Comparison of ENCODE assay signal across 8 mouse cellular contexts in the genomic region with DNA sequence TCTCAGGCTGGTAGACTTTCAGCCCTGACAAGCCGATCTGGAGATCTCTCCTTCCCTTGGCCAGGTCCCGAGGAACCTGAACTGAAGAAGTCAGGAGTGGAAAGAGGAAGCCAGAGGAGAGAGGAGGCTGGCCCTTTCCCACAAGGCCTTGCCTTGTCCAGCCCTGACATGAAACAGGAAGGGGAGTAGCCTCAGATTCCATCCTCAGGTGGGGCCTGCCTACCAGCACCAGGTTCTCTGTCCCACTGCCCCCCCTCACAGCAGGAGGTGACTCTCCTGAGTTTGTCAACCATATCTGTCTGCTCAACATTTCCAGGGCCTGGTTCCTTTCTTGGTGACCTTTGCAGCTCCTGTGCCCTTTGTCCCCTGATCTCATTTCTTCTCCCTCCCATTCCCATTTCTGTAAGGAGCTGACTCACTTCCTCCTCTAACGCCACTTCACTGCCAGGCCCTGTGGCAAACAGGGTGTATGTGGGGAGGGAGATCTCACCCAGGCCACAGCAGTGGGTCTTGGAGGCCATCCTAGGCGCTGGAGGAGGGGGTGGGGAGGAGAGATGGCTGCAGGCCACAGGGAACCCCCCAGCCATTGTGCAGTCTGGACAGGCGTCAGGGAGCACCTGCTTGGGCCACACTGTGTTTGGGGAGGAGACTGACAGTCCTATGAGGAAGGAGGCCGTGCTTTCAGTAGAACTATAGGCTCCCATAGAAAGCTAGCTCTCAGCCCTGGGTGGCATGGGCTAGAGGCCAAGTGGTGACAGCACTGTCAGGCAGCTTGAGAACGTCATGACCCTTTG. TPM values are rescaled to one million over a fixed set of nuclear protein-coding genes. Genes with fewer than 3 reads are reported as not detected.
A peak's percentile ranks its signal among the peaks of the same experiment; 100 is the strongest.
DNase-seq lines count a peak whose midpoint lies in the region; ATAC-seq and TF ChIP-seq lines count a peak whose summit lies in the region.

No protein-coding gene starts in this region.

- no peak overlapping the region for H3K9ac ChIP-seq in midbrain, embryonic 12.5 days (replicated peaks)

- no peaks in the 10 kb centered on the region for H3K9me3 ChIP-seq in midbrain, embryonic 12.5 days

- no peak for DNase-seq in spleen, adult 2 months (ENCODE audit: low read depth in 1 of 2, low spot score in 2 of 2)
- no peak for DNase-seq in spleen, adult 18-20 months
- DNase-seq in cerebellum, postnatal 14 days: peak; percentile 59 to 74
- peak; percentile 68 to 71 for DNase-seq in heart, postnatal 10 days
- DNase-seq in large intestine, adult 2 months (ENCODE audit: low read depth, low spot score): peak; percentile 90
- DNase-seq in urinary bladder, postnatal 36 days (ENCODE audit: low spot score in 2 of 2): no peak
- DNase-seq in embryo, embryonic 10 days (ENCODE audit: low spot score): no peak

- no peak for TF ChIP-seq POLR2A in spleen, adult 2 months (IDR thresholded peaks at IDR 0.05; ENCODE audit: low read depth, low read length)

- H3K27me3 ChIP-seq in spleen, adult 2 months (ENCODE audit: control insufficient read depth, insufficient read depth, low read length): no peaks in the 10 kb centered on the region
- no peaks in the 10 kb centered on the region for H3K27me3 ChIP-seq in midbrain, embryonic 12.5 days

- no peak for ATAC-seq in midbrain, embryonic 12.5 days (ENCODE audit: low FRiP score, low read depth)

- 46% methylated on average over 7 of the region's 7 CpGs for WGBS in spleen, adult 2 months
- 21% methylated on average over 7 of the region's 7 CpGs for WGBS in large intestine, adult 2 months
- WGBS in midbrain, embryonic 12.5 days: 60% methylated on average over 7 of the region's 7 CpGs

- TF ChIP-seq CTCF in spleen, adult 2 months (IDR thresholded peaks at IDR 0.05; ENCODE audit: extremely low read depth, insufficient read depth, insufficient read length, insufficient replicate concordance): no peak

- no peak overlapping the region for H3K4me3 ChIP-seq in spleen, adult 2 months (ENCODE audit: extremely low read depth, insufficient read depth, insufficient read length)
- no peak overlapping the region for H3K4me3 ChIP-seq in midbrain, embryonic 12.5 days

- no peak overlapping the region for H3K4me2 ChIP-seq in midbrain, embryonic 12.5 days (replicated peaks)

- intact Hi-C loops in heart, postnatal 10 days (cut with DNase I): loop anchor here (2.0 kb wide), 1 partner anchor 19 kb away; no protein-coding TSS in a partner anchor

- H3K27ac ChIP-seq in spleen, adult 2 months (ENCODE audit: insufficient read depth, low read length): peak overlapping the region; percentile 73
- 0 out of 2 replicates have a peak overlapping the region, but pooled peaks have one; percentile 20 for H3K27ac ChIP-seq in midbrain, embryonic 12.5 days (replicated peaks)

- peaks cover 8% of the 10 kb centered on the region; the same call in 1 of the 2 replicates for H3K4me1 ChIP-seq in spleen, adult 2 months (ENCODE audit: control insufficient read depth, insufficient read depth, insufficient read length)
- H3K4me1 ChIP-seq in midbrain, embryonic 12.5 days: peaks cover 49% of the 10 kb centered on the region

- no peaks in the 10 kb centered on the region for H3K36me3 ChIP-seq in spleen, adult 2 months (ENCODE audit: control insufficient read depth, insufficient read depth, low read length)
- no peaks in the 10 kb centered on the region for H3K36me3 ChIP-seq in midbrain, embryonic 12.5 days

RNA-seq across cellular contexts. Expression of a gene that starts 1.6 kb away (rescaled TPM):
- polyA plus RNA-seq in spleen, adult 2 months (2012; rRNA removed): not detected in 2 replicates
- not detected for total RNA-seq in heart, postnatal 10 days (2021)
- polyA plus RNA-seq in large intestine, adult 2 months (2012; rRNA removed): 0.02 TPM in 1 of 2 replicates, not detected in the other
- polyA plus RNA-seq in midbrain, embryonic 12.5 days (2016; fragmentation: Nextera tagmentation; extraction: Ambion mirVana): 2.2 and 2.8 TPM in 2 replicates

RNA-seq across cellular contexts. Expression of a gene that starts 22.9 kb away (rescaled TPM):
- polyA plus RNA-seq in spleen, adult 2 months (2012; rRNA removed): 52.3 and 54.5 TPM in 2 replicates
- total RNA-seq in heart, postnatal 10 days (2021): 100 to 1,000 TPM; 228 to 275 TPM
- 69.0 and 73.6 TPM in 2 replicates for polyA plus RNA-seq in large intestine, adult 2 months (2012; rRNA removed)
- polyA plus RNA-seq in midbrain, embryonic 12.5 days (2016; fragmentation: Nextera tagmentation; extraction: Ambion mirVana): 61.0 and 61.7 TPM in 2 replicates

Comparison
In these comparisons a context has a peak if more than half of its experiments do, and no peak if none do; other contexts are left out.
1. DNase-seq: peak in cerebellum, postnatal 14 days (2 of 2), heart, postnatal 10 days (2 of 2) and large intestine, adult 2 months (single experiment); none in spleen, adult 2 months (0 of 2), spleen, adult 18-20 months (0 of 2), urinary bladder, postnatal 36 days (0 of 2) and embryo, embryonic 10 days (single experiment).